Mouse (Mus musculus) induced T-regulatory cell, adult 2 months (primary cell): ENCODE measurements around the gene Cacng8.

Experiments used
- DNase-seq: peaks from one replicate; pipeline ENCODE4 v3.0.0-alpha.2; 2012; ENCODE audit warnings: low read depth

Cacng8 gene

DNA sequence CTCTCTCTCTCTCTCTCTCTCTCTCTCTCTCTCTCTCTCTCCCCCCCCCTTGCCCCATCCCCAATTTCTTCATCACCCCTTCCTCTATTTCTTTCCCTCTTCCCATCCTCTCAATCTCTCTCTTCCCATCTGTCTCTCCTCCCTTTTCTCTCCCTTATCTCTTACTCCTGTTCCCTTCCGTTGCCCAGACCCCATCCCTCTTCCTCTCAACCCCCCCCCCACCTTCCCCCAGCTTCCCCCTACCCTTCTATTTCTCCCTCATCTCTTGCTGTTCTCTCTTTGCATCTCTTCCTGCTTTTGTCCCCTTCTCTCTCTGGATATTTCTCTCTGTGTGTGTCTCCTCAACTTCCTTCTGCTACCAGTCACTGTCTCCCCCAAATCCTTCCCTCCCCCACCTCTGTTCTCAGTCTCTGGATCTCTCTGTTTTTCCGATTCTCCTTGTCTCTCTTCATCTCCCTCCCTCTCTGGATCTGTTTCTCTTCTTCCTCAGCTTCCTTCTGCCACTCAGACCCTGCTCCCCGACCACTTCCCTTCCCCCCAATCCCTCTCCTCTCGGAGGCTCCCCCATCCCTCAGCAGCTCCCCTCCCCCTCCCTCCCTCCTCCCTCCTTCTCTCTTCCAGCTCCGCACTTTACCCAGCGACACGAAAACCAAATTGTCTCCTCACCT lies at the start of gene Cacng8:
Gene Cacng8 (plus strand): TSS at position 271 of the 668 bp plus-strand sequence.
- no peak for DNase-seq

- DNase-seq = no peak
Measured at GRCm38 (mm10) chr7:3343861-3344260, 46.6 kb upstream of the Cacng8 start.

DNA sequence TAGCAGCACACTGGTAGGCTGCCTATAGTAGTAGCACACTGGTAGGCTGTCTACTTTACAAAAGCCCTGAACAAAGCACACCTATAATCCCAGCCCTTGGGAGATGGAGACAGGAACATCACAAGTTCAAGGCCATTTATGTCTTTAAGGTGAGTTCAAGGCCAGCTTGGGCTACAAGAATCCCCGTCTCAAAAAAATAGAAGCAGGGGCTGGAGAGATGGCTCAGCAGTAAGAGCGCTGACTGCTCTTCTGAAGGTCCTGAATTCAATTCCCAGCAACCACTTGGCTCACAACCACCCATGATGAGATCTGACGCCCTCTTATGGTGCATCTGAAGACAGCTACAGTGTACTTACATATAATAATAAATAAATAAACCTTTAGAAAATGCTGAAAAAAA lies 45.2 kb upstream of the Cacng8 start:
- DNase-seq = no peak

DNA sequence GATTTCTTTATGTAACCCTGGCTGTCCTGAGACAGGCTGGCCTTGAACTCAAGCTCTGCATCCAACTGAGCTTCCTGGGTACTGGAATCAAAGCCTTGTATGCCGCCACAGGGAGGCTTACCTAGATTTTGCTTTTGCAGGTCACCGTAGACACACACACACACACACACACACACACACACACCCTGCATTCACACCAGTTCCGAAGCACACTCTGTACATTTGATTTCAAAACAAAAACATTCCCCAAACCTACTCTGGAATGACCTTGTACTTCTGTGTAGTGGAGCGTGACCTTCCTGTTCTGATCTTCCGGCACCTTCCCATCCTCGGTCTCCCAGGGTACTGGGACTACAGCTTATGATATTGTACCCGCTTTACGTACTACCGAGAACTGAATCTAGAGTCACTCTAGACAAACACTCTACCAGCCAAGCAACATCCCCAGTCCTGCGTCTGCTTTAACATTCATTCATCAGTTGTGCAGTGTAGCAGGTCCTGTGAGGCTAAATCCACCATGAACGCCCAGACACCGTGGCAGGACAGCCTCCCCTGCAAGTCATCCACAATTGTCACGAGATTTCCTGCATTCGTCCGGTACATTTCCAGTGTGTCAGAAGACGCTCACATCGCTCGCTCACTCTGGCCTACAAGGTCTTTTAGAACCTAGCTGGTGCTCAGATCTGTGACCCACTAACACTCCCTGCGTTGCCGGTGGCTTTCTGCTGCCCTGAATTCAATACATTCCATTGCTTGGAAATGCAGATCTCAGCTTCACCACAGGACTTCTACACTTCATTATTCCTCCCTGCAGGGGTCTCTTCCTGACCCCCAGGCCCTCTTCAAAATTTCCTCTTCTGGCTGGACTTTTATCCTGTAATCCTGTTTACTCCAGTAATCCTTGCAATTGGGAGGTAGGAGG lies 42.9 kb upstream of the Cacng8 start:
- DNase-seq = no peak

DNA sequence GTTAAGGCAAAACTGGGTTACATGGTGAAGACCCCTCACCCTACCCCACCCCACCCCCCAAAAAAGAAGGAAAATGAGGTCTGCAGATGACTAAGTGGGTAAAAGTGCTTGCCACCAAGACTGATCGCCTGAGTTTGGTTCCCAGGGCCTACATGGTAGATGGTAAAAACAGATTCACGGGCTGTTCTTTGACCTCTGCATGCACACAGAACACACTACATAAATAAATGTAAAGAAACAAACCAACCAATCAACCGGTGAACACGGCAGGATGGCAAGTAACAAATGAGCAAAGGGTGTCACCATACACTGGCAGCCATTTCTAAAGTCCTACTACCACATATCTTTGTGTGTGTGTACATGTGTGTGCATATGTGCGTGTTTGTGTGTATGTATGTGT lies 42.2 kb upstream of the Cacng8 start:
- DNase-seq = no peak

DNA sequence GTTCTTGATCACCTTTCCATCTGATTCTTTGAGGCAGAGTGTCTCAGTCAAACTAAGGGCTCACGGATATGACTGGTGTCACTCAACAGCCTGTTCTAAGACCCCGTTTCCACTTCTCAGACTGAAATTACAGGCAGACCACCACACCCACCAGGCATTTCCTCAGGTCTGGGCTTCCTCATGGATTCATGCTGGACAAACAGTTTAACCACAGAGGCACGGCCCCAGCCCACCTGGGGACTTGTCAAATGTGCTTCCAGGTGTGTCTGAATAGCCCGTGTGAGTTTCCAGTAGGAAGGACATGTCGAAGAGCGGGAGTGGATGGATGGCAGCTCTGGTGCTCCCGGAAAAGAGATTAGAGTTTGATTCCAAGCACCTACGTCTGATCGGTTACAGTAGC lies 40.7 kb upstream of the Cacng8 start:
- DNase-seq = no peak

- no peak for DNase-seq
Measured at GRCm38 (mm10) chr7:3351536-3351935, 38.9 kb upstream of the Cacng8 start.

GRCm38 (mm10) chr7:3354850-3355249 lies 35.6 kb upstream of the Cacng8 start:
- DNase-seq = no peak

DNA sequence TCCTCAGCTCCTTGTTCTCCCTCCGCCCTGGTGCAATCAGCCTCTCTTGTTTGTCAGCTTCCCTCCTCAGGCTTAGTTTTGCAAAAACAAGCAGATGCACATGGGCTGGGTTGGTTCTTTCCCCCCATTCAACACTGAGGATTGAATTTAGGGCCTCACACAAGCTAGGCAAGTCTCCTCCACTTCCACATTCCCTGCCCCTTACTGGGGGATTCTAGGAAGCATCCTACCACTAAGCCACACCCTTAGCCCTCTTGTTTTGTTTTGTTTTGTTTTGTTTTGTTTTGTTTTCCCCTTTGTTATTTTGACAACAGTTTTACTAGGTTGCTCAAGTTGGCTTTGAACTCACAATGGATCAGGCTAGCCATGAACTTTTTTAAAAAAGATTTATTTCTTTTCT lies 29.8 kb upstream of the Cacng8 start:
- DNase-seq = no peak

- DNase-seq = no peak
Measured at GRCm38 (mm10) chr7:3365547-3366279, 24.8 kb upstream of the Cacng8 start.

GRCm38 (mm10) chr7:3366705-3367516 lies 23.6 kb upstream of the Cacng8 start:
- no peak for DNase-seq

- no peak for DNase-seq
Measured at GRCm38 (mm10) chr7:3367569-3367968, 22.9 kb upstream of the Cacng8 start.

DNA sequence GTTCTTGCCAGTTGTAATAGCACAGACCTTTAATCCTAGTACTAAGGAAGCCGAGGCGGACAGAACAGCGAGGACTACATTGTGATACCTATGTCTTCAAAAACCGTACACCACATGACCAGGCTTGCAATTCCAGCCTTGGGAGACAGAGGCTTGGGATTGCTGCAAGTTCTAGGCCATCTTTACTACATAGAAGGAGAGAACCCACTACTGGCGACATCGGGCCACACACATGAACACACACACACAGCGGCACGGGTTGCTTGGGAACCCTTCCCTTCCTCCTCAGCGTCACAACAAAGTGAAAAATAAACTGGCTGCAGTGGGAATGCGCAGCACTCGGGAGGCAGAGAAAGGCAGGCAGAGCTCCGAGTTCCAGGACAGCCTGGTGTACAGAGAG lies 22.2 kb upstream of the Cacng8 start:
- DNase-seq = no peak

- no peak for DNase-seq
Measured at GRCm38 (mm10) chr7:3369189-3369588, 21.3 kb upstream of the Cacng8 start.

DNA sequence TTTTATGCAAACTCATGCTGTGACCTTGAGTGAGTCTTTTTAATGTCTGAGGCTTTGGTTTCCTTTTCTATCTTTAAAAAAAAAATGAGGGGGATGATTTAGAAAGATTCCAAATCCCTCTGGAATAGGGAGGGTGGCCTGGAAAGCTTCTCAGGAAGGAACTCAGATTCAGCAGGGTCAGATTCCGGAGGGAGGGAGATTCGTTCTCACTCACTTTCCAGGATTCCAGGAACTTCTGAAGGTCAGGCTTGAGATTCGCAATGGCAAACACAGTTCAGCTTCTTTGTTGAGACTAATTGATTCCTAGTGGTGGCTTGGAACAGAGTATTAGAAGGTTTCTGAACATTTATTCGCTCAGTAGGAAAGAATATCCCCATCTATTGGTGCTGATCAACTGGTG lies 20.1 kb upstream of the Cacng8 start:
- no peak for DNase-seq

DNA sequence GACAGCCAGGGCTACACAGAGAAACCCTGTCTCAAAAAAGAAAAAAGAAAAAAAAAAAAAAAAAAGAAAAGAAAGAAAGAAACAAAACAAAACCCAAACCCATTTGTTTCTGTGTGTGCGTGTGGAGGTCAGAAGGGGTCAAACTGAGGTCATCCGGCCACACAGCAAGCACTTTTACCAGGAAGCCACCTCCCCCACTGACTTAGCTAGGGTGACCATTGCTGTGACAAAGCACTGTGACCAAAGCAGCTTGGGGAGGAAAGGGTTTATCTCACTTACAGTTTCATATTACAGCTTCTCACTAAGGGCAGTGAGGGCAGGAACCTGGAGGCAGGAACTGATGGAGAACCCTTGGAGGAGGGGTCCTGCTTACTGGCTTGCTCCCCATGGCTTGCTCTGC lies 18.1 kb upstream of the Cacng8 start:
- no peak for DNase-seq

DNA sequence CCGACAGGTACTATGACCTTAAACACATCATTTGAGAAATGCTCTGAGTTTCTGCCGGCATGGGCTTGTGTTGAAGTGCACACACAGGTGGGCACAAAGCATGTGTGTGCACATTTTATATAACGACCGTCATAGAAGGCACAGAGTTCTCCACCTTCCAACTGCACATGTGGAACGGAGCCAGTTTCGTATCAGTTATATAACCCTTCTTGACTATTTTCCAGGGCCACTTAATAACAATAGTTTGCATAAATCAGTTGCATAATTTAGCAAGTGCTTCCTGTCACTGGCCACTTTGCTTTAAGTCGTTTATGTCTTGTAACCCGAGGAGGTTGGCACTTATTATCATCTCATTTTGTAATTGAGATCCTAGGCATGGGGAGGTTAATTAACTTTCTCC lies 16.7 kb upstream of the Cacng8 start:
- DNase-seq = no peak

DNA sequence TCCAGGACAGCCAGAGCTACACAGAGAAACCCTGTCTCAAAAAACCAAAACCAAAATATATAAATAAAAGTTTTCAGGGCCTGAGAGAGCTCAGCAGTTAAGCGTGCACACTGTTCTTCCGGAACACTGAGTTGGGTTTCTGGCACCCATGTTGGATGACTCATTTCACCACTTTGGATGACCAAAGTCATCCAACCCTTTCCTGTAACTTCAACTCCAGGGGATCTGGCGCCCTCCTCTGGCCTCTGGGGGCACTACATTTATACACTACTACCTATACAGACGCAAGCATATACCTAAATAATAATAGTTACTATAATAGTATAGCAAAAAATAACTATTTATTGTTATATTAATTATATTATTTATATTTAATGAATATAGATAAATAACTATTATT lies 13.7 kb upstream of the Cacng8 start:
- DNase-seq = peak; percentile 26

DNA sequence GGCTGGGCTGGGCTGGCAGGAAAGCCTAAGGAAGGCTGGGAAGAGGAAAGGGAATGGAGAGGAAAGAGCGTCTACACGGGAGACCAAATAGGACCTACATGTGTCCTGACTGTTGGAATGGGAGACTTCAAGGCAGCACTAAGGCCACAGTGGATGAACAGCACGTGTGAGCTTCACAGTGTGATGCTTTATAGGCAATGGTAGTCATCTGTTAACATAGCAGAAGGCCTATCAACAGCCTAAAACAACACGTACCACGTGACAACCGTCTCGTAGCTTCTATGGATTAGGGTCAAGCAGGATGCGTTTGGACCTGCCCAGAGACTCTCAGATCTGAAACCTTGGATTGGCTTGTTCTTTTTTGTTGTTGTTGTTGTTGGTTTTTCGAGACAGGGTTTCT lies 8.4 kb upstream of the Cacng8 start:
- DNase-seq = no peak

DNA sequence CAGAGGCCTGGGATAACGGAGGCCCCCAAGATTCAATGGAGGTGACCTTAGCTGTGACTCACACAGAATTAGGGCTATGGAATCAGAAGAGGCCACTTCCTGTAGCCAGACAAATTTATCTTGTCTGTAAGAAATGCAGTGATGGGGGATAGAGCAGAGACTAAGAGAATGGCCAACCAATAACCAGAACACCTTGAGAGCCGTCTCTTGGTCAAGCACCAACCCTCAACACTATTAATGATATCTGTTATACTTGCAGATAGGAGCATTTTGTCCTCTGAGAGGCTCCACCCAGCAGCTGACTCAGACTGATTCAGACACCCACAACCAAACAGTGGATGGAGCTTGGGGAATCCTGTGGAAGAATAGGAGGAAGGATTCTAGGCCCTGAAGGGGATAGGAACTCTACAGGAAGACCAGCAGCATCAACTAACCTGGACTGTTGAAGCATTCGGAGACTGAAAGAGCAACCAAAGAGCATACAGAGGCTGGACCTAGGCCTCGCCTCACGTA lies 5.6 kb upstream of the Cacng8 start:
- DNase-seq = no peak

- no peak for DNase-seq
Measured at GRCm38 (mm10) chr7:3386036-3386730, 4.3 kb upstream of the Cacng8 start.
